Mouse (Mus musculus) hindbrain, embryonic 14.5 days (tissue): Measurements from ENCODE around the gene Arl2bp. TPM values are rescaled to one million over a fixed set of nuclear protein-coding genes. Genes with fewer than 3 reads are reported as not detected.

Experiments used
- ATAC-seq: fragments of 200-750 bp; cut with Nextera tagmentation; 2 replicates; pipeline ENCODE4 v1.8.0; 2017; ENCODE audit warnings: moderate number of reproducible peaks, mild to moderate bottlenecking, moderate TSS enrichment, moderate library complexity; ENCODE audit not compliant: low FRiP score
- DNase-seq: peaks from one replicate; pipeline ENCODE4 v3.0.0-alpha.2; 2015; ENCODE audit warnings: low spot score
- H3K27ac ChIP-seq: fragments of 300-500 bp; sonication (generic); 2 replicates; pipeline ENCODE4 v1.5.1; 2014; ENCODE audit warnings: mild to moderate bottlenecking, moderate library complexity
- H3K27me3 ChIP-seq: fragments of 300-500 bp; sonication (generic); 2 replicates; pipeline ENCODE4 v1.6.1; 2014; ENCODE audit warnings: mild to moderate bottlenecking, low read length, mixed read lengths; ENCODE audit not compliant: control insufficient read depth, insufficient read depth
- H3K36me3 ChIP-seq: fragments of 300-500 bp; sonication (generic); replicated peaks from 2 replicates; pipeline ENCODE4 v1.6.1; 2014; ENCODE audit not compliant: control insufficient read depth, insufficient read depth
- H3K4me1 ChIP-seq: fragments of 300-500 bp; sonication (generic); replicated peaks from 2 replicates; pipeline ENCODE4 v1.6.1; 2014; ENCODE audit warnings: antibody characterized with exemption, low read length, mixed read lengths; ENCODE audit not compliant: control insufficient read depth, insufficient read depth
- H3K4me2 ChIP-seq: fragments of 300-500 bp; sonication (generic); replicated peaks from 2 replicates; pipeline ENCODE4 v1.6.1; 2014; ENCODE audit warnings: mild to moderate bottlenecking, moderate library complexity
- H3K4me3 ChIP-seq: fragments of 300-500 bp; sonication (generic); replicated peaks from 2 replicates; pipeline ENCODE4 v1.5.1; 2014; ENCODE audit warnings: mild to moderate bottlenecking, low read length
- H3K9ac ChIP-seq: fragments of 300-500 bp; sonication (generic); 2 replicates; pipeline ENCODE4 v1.6.1; 2014
- H3K9me3 ChIP-seq: fragments of 300-500 bp; sonication (generic); 2 replicates; pipeline ENCODE4 v1.6.1; 2016; ENCODE audit warnings: low read length; ENCODE audit not compliant: control insufficient read depth
- WGBS: fragments of 180-500 bp; shearing (Covaris S2); extraction: QIAGEN DNeasy Blood & Tissue Kit; methylation state at CpG from one replicate; pipeline ENCODE4 v1.1.7; 2014; 5-methylcytosine and 5-hydroxymethylcytosine counted together
- polyA plus RNA-seq: library from polyadenylated mRNA; unstranded; fragments of >200 nt; fragmentation: Nextera tagmentation; extraction: Ambion mirVana; gene quantifications from 2 replicates; pipeline ENCODE4 v1.2.1, GENCODE M21; 2014

Arl2bp gene
- polyA plus RNA-seq, 1 experiment from 2014 or later: 88.2 TPM

- 65% methylated on average over 4 of the region's 4 CpGs for WGBS
- ATAC-seq: no peak
- Histone ChIP-seq H3K9ac (no peak overlapping the region), H3K27me3 (no peaks in the 10 kb centered on the region), H3K4me2 (no peak overlapping the region), H3K4me1 (no peaks in the 10 kb centered on the region), H3K4me3 (no peak overlapping the region), H3K36me3 (no peaks in the 10 kb centered on the region), H3K9me3 (no peaks in the 10 kb centered on the region), H3K27ac (no peak overlapping the region)
- no peak for DNase-seq
These were observed 17.9 kb downstream of the Arl2bp start for GRCm38 (mm10) chr8:94684287-94684686.

GRCm38 (mm10) chr8:94685953-94686352 is 19.6 kb downstream of the Arl2bp start:
- Histone ChIP-seq H3K27me3 (no peaks in the 10 kb centered on the region), H3K9me3 (no peaks in the 10 kb centered on the region), H3K9ac (no peak overlapping the region), H3K4me1 (no peaks in the 10 kb centered on the region), H3K4me3 (no peak overlapping the region), H3K36me3 (no peaks in the 10 kb centered on the region), H3K27ac (no peak overlapping the region), H3K4me2 (no peak overlapping the region)
- DNase-seq (no peak), ATAC-seq (no peak)
- 77% methylated on average over 9 of the region's 9 CpGs for WGBS

GRCm38 (mm10) chr8:94694701-94695100 is 28.3 kb downstream of the Arl2bp start:
- no peak overlapping the region for H3K4me3 ChIP-seq
- ATAC-seq: no peak
- no peak overlapping the region for H3K27ac ChIP-seq
- H3K9ac ChIP-seq: no peak overlapping the region
- peaks cover 9% of the 10 kb centered on the region for H3K4me1 ChIP-seq
- 0 out of 2 replicates have a peak overlapping the region, but pooled peaks have one; percentile 66 for H3K4me2 ChIP-seq
- H3K36me3 ChIP-seq: no peaks in the 10 kb centered on the region
- H3K27me3 ChIP-seq: peaks cover 57% of the 10 kb centered on the region
- 4% methylated on average over 6 of the region's 6 CpGs for WGBS
- DNase-seq: no peak
- no peaks in the 10 kb centered on the region for H3K9me3 ChIP-seq

- Histone ChIP-seq H3K9ac (peak overlapping the region; percentile 42; the same call in 1 of the 2 replicates), H3K27ac (no peak overlapping the region), H3K4me1 (peaks cover 9% of the 10 kb centered on the region), H3K27me3 (peaks cover 57% of the 10 kb centered on the region), H3K4me2 (peak overlapping the region; percentile 66), H3K4me3 (peak overlapping the region; percentile 39), H3K9me3 (no peaks in the 10 kb centered on the region), H3K36me3 (no peaks in the 10 kb centered on the region)
- WGBS: under 1% methylated on average over 31 of the region's 31 CpGs
- peak; percentile 30 for DNase-seq
- ATAC-seq: peak; percentile 35; the same call in 1 of the 2 replicates
These were observed 29.1 kb downstream of the Arl2bp start for GRCm38 (mm10) chr8:94695341-94695993.

- peak within 1 kb of the TSS; percentile 39 for H3K4me3 ChIP-seq
- H3K27me3 ChIP-seq: peaks cover 57% of the 10 kb centered on the region
- ATAC-seq: peak; percentile 49; the same call in 1 of the 2 replicates
- under 1% methylated on average over 41 of the region's 41 CpGs for WGBS
- peak; percentile 37 for DNase-seq
- H3K36me3 ChIP-seq: no peaks in the 10 kb centered on the region
- H3K4me1 ChIP-seq: peaks cover 9% of the 10 kb centered on the region
- peak within 1 kb of the TSS; percentile 42; the same call in 1 of the 2 replicates for H3K9ac ChIP-seq
- H3K4me2 ChIP-seq: peak within 1 kb of the TSS; percentile 66
- H3K9me3 ChIP-seq: no peaks in the 10 kb centered on the region
- H3K27ac ChIP-seq: no peak within 1 kb of the TSS
These were observed 29.6 kb downstream of the Arl2bp start, which contains the start of gene Pllp for GRCm38 (mm10) chr8:94695994-94696384. Gene Pllp (minus strand): TSS chr8:94696278.

- Histone ChIP-seq H3K27ac (no peak overlapping the region), H3K4me1 (peaks cover 9% of the 10 kb centered on the region), H3K9ac (no peak overlapping the region), H3K36me3 (no peaks in the 10 kb centered on the region), H3K4me2 (peak overlapping the region; percentile 66), H3K4me3 (peak overlapping the region; percentile 39), H3K9me3 (no peaks in the 10 kb centered on the region), H3K27me3 (peaks cover 57% of the 10 kb centered on the region)
- 47% methylated on average over 3 of the region's 3 CpGs for WGBS
- ATAC-seq (no peak), DNase-seq (no peak)
These were observed 30.2 kb downstream of the Arl2bp start for GRCm38 (mm10) chr8:94696566-94696965.

GRCm38 (mm10) chr8:94697956-94698355 is 31.6 kb downstream of the Arl2bp start:
- Histone ChIP-seq H3K4me2 (no peak overlapping the region), H3K4me3 (no peak overlapping the region), H3K9ac (no peak overlapping the region), H3K9me3 (no peaks in the 10 kb centered on the region), H3K27ac (no peak overlapping the region), H3K4me1 (peaks cover 9% of the 10 kb centered on the region), H3K27me3 (peaks cover 50% of the 10 kb centered on the region), H3K36me3 (no peaks in the 10 kb centered on the region)
- WGBS: 84% methylated on average over 6 of the region's 6 CpGs
- ATAC-seq (no peak), DNase-seq (no peak)

- no peak for DNase-seq
- no peak overlapping the region for H3K27ac ChIP-seq
- H3K9ac ChIP-seq: no peak overlapping the region
- H3K27me3 ChIP-seq: peaks cover 36% of the 10 kb centered on the region
- H3K4me2 ChIP-seq: no peak overlapping the region
- H3K9me3 ChIP-seq: no peaks in the 10 kb centered on the region
- H3K4me3 ChIP-seq: no peak overlapping the region
- no peak for ATAC-seq
- peaks cover 9% of the 10 kb centered on the region for H3K4me1 ChIP-seq
- H3K36me3 ChIP-seq: no peaks in the 10 kb centered on the region
- WGBS: 66% methylated on average over 16 of the region's 16 CpGs
These were observed 33.0 kb downstream of the Arl2bp start for GRCm38 (mm10) chr8:94699366-94699765.

- Histone ChIP-seq H3K9me3 (no peaks in the 10 kb centered on the region), H3K36me3 (no peaks in the 10 kb centered on the region), H3K4me1 (peaks cover 8% of the 10 kb centered on the region), H3K9ac (no peak overlapping the region), H3K4me3 (no peak overlapping the region), H3K27ac (no peak overlapping the region), H3K27me3 (peaks cover 25% of the 10 kb centered on the region), H3K4me2 (no peak overlapping the region)
- no peak for ATAC-seq
- 88% methylated on average over 4 of the region's 4 CpGs for WGBS
- no peak for DNase-seq
These were observed 34.1 kb downstream of the Arl2bp start for GRCm38 (mm10) chr8:94700421-94700935.
